Mouse (Mus musculus) ES-E14 (cell line): ENCODE measurements at regions not wholly inside any gene's neighbourhood (a gene's known extent, or its start where the extent isn't known, plus 50 kb on each side); places are given as distances from the start of the nearest gene placed in this dataset.

Experiments used
- DNase-seq: peaks from one replicate; pipeline ENCODE4 v3.0.0-alpha.2; 2013; ENCODE audit warnings: low read depth, low spot score
- H3K27ac ChIP-seq: 2 replicates; pipeline ENCODE4 v1.5.1; 2012; ENCODE audit warnings: low read depth, mild to moderate bottlenecking, low read length, moderate library complexity, mixed read lengths; ENCODE audit not compliant: poor library complexity, insufficient read depth, severe bottlenecking
- H3K36me3 ChIP-seq: 2 replicates; pipeline ENCODE4 v1.6.1; 2012; ENCODE audit warnings: mild to moderate bottlenecking, low read length, moderate library complexity, mixed read lengths; ENCODE audit not compliant: control insufficient read depth, poor library complexity, insufficient read depth, severe bottlenecking
- H3K4me1 ChIP-seq, 2 experiments: fragments of 150-350 bp in 1 of 2; sonication (generic) in 1 of 2; 2 replicates each; pipeline ENCODE4 v1.6.1; 2012; ENCODE audit warnings: low read length in 2 of 2, mild to moderate bottlenecking in 1 of 2, mixed read lengths in 1 of 2; ENCODE audit not compliant: control insufficient read depth in 2 of 2, insufficient read depth in 2 of 2, poor library complexity in 1 of 2
- H3K4me3 ChIP-seq, 2 experiments: fragments of 150-350 bp in 1 of 2; sonication (generic) in 1 of 2; 2 replicates each; pipeline ENCODE4 v1.5.1; 2012; ENCODE audit warnings: low read length in 2 of 2, low read depth in 1 of 2, mild to moderate bottlenecking in 1 of 2, mixed read lengths in 1 of 2; ENCODE audit not compliant: insufficient read depth in 1 of 2, poor library complexity in 1 of 2, severe bottlenecking in 1 of 2
- H3K9ac ChIP-seq: 2 replicates; pipeline ENCODE4 v1.6.1; 2012; ENCODE audit warnings: low read depth, mild to moderate bottlenecking, low read length, mixed read lengths; ENCODE audit not compliant: poor library complexity, insufficient read depth, severe bottlenecking
- H3K9me3 ChIP-seq: fragments of 150-350 bp; sonication (generic); 2 replicates; pipeline ENCODE4 v1.6.1; 2012; ENCODE audit warnings: low read depth, mild to moderate bottlenecking, low read length; ENCODE audit not compliant: control insufficient read depth, insufficient read depth
- CHD2 ChIP-seq: IDR thresholded peaks from 2 replicates; pipeline ENCODE4 v1.6.1; 2014; ENCODE audit warnings: mild to moderate bottlenecking, low read depth, low read length, inconsistent platforms
- HCFC1 ChIP-seq: IDR thresholded peaks from 2 replicates; pipeline ENCODE4 v1.6.1; 2012; ENCODE audit warnings: low read length, inconsistent platforms, borderline replicate concordance; ENCODE audit not compliant: insufficient read depth
- MAFK ChIP-seq: IDR thresholded peaks from 2 replicates; pipeline ENCODE4 v1.6.1; 2014; ENCODE audit warnings: mild to moderate bottlenecking, low read depth, low read length, inconsistent platforms; ENCODE audit not compliant: insufficient read depth
- ZC3H11A ChIP-seq: IDR thresholded peaks from 2 replicates; pipeline ENCODE4 v1.6.1; 2012; ENCODE audit warnings: low read depth, mild to moderate bottlenecking, inconsistent platforms, low read length, borderline replicate concordance
- ZNF384 ChIP-seq: IDR thresholded peaks from 2 replicates; pipeline ENCODE4 v1.6.1; 2012; ENCODE audit warnings: low read depth, low read length, inconsistent platforms
- in situ Hi-C, 2 experiments: fragments of 600-800 bp; cut with MboI; formaldehyde crosslinking; loops; one replicate each; pipeline ENCODE4 v1.15.1; 2025; ENCODE audit warnings: low sequenced_read_pairs in 2 of 2, inconsistent platforms in 1 of 2; ENCODE audit not compliant: unreplicated experiment in 2 of 2

GRCm38 (mm10) chr13:34416603-34417002, 71.6 kb upstream of the Slc22a23 start:
- TF ChIP-seq ZC3H11A, result no peak
- TF ChIP-seq CHD2, result no peak
- no peak for TF ChIP-seq HCFC1
- no peak for TF ChIP-seq ZNF384
- in situ Hi-C loops, result no loop called here
- no peaks in the 10 kb centered on the region for H3K36me3 ChIP-seq
- no peak overlapping the region for H3K9ac ChIP-seq
- no peak overlapping the region for H3K4me3 ChIP-seq
- H3K9me3 ChIP-seq, result no peaks in the 10 kb centered on the region
- DNase-seq, result no peak
- no peaks in the 10 kb centered on the region for H3K4me1 ChIP-seq
- no peak overlapping the region for H3K27ac ChIP-seq

- Histone ChIP-seq H3K9me3 (no peaks in the 10 kb centered on the region), H3K27ac (no peak overlapping the region), H3K36me3 (no peaks in the 10 kb centered on the region), H3K4me1 (no peaks in the 10 kb centered on the region), H3K9ac (no peak overlapping the region), H3K4me3 (no peak overlapping the region)
- in situ Hi-C loops, result no loop called here
- no peak for TF ChIP-seq HCFC1
- TF ChIP-seq ZC3H11A, result no peak
- TF ChIP-seq CHD2, result no peak
- no peak for TF ChIP-seq MAFK
- no peak for TF ChIP-seq ZNF384
- no peak for DNase-seq
These were observed 69.6 kb upstream of the Slc22a23 start for GRCm38 (mm10) chr13:34414533-34414932.

GRCm38 (mm10) chr13:34408669-34409055, 63.7 kb upstream of the Slc22a23 start:
- H3K4me1 ChIP-seq, result no peaks in the 10 kb centered on the region
- in situ Hi-C loops, result no loop called here
- H3K9ac ChIP-seq, result no peak overlapping the region
- H3K36me3 ChIP-seq, result no peaks in the 10 kb centered on the region
- no peaks in the 10 kb centered on the region for H3K9me3 ChIP-seq
- H3K4me3 ChIP-seq, result no peak overlapping the region
- no peak overlapping the region for H3K27ac ChIP-seq
- TF ChIP-seq ZC3H11A (no peak), HCFC1 (no peak), ZNF384 (no peak), MAFK (no peak), CHD2 (no peak)
- DNase-seq, result no peak

GRCm38 (mm10) chr13:34408007-34408668, 63.2 kb upstream of the Slc22a23 start:
- no peak for DNase-seq
- TF ChIP-seq ZC3H11A, result no peak
- TF ChIP-seq HCFC1, result no peak
- no peak for TF ChIP-seq CHD2
- no peak for TF ChIP-seq MAFK
- no peak for TF ChIP-seq ZNF384
- no peak overlapping the region for H3K9ac ChIP-seq

GRCm38 (mm10) chr13:34406291-34406690, 61.3 kb upstream of the Slc22a23 start:
- no peaks in the 10 kb centered on the region for H3K4me1 ChIP-seq
- H3K27ac ChIP-seq, result no peak overlapping the region
- no peak overlapping the region for H3K4me3 ChIP-seq
- TF ChIP-seq HCFC1 (no peak), CHD2 (no peak), MAFK (no peak), ZNF384 (no peak), ZC3H11A (no peak)
- in situ Hi-C loops, result no loop called here
- no peaks in the 10 kb centered on the region for H3K9me3 ChIP-seq
- H3K36me3 ChIP-seq, result no peaks in the 10 kb centered on the region
- no peak for DNase-seq
- H3K9ac ChIP-seq, result no peak overlapping the region

More at GRCm38 (mm10) chr13:34408007-34408668, 63.2 kb upstream of the Slc22a23 start:
- Histone ChIP-seq H3K9me3 (no peaks in the 10 kb centered on the region), H3K4me1 (no peaks in the 10 kb centered on the region), H3K36me3 (no peaks in the 10 kb centered on the region), H3K4me3 (no peak overlapping the region), H3K27ac (no peak overlapping the region)
- in situ Hi-C loops, result no loop called here
